Mouse (Mus musculus) limb, embryonic 13.5 days (tissue): ENCODE measurements around the gene Zfp57. TPM values are rescaled to one million over a fixed set of nuclear protein-coding genes. Genes with fewer than 3 reads are reported as not detected.
"Not testable (repeated sequence)": the region's sequence is repeated elsewhere in the genome, so short reads cannot be mapped to it uniquely, and the experiment has no call there.

ENCODE experiments used
- ATAC-seq: fragments of 200-750 bp; cut with Nextera tagmentation; 2 replicates; pipeline ENCODE4 v1.8.0; 2017; ENCODE audit warnings: low read depth, moderate number of reproducible peaks, moderate TSS enrichment; ENCODE audit not compliant: low FRiP score
- H3K27ac ChIP-seq: fragments of 300-500 bp; sonication (generic); 2 replicates; pipeline ENCODE4 v1.5.1; 2015; ENCODE audit warnings: inconsistent platforms, mild to moderate bottlenecking, moderate library complexity
- H3K27me3 ChIP-seq: fragments of 300-500 bp; sonication (generic); 2 replicates; pipeline ENCODE4 v1.6.1; 2015; ENCODE audit warnings: mild to moderate bottlenecking, inconsistent platforms
- H3K36me3 ChIP-seq: fragments of 300-500 bp; sonication (generic); 2 replicates; pipeline ENCODE4 v1.6.1; 2015; ENCODE audit warnings: inconsistent platforms, mild to moderate bottlenecking, moderate library complexity
- H3K4me1 ChIP-seq: fragments of 300-500 bp; sonication (generic); 2 replicates; pipeline ENCODE4 v1.6.1; 2015; ENCODE audit warnings: inconsistent platforms
- H3K4me2 ChIP-seq: fragments of 300-500 bp; sonication (generic); replicated peaks from 2 replicates; pipeline ENCODE4 v1.6.1; 2015; ENCODE audit warnings: inconsistent platforms, mild to moderate bottlenecking, moderate library complexity
- H3K4me3 ChIP-seq: fragments of 300-500 bp; sonication (generic); 2 replicates; pipeline ENCODE4 v1.5.1; 2015; ENCODE audit warnings: moderate library complexity, mild to moderate bottlenecking, inconsistent platforms
- H3K9ac ChIP-seq: fragments of 300-500 bp; sonication (generic); 2 replicates; pipeline ENCODE4 v1.6.1; 2015; ENCODE audit warnings: mild to moderate bottlenecking, inconsistent platforms
- H3K9me3 ChIP-seq: fragments of 300-500 bp; sonication (generic); 2 replicates; pipeline ENCODE4 v1.6.1; 2016; ENCODE audit warnings: inconsistent platforms
- WGBS: fragments of 180-500 bp; shearing (Covaris S2); methylation state at CpG from one replicate; pipeline ENCODE4 v1.1.7; 2015; 5-methylcytosine and 5-hydroxymethylcytosine counted together
- polyA plus RNA-seq: library from polyadenylated mRNA; unstranded; fragments of >200 nt; fragmentation: Nextera tagmentation; extraction: Ambion mirVana; gene quantifications from 2 replicates; pipeline ENCODE4 v1.2.1, GENCODE M21; 2015

The Zfp57 gene
- polyA plus RNA-seq, 1 experiment from 2014 or later: 138 TPM

- H3K9ac ChIP-seq: no peak within 1 kb of the TSS
- H3K4me1 ChIP-seq: peaks cover 26% of the 10 kb centered on the region
- ATAC-seq: peak; percentile 19; the same call in 1 of the 2 replicates
These were observed 19.6 kb upstream of the Zfp57 start, which contains the start of gene 2410137M14Rik for GRCm38 (mm10) chr17:36981221-36981813. 2410137M14Rik (minus strand) TSS chr17:36981237.

GRCm38 (mm10) chr17:36981845-36982244, 19.1 kb upstream of the Zfp57 start:
- Histone ChIP-seq H3K4me2 (peak overlapping the region; percentile 50), H3K36me3 (no peaks in the 10 kb centered on the region), H3K27me3 (peaks cover 12% of the 10 kb centered on the region), H3K27ac (no peak overlapping the region), H3K4me3 (0 out of 2 replicates have a peak overlapping the region, but pooled peaks have one; percentile 4), H3K4me1 (peaks cover 26% of the 10 kb centered on the region), H3K9me3 (no peaks in the 10 kb centered on the region), H3K9ac (no peak overlapping the region)
- 3% methylated on average over 4 of the region's 4 CpGs for WGBS
- ATAC-seq: peak; percentile 15; the same call in 1 of the 2 replicates

More at GRCm38 (mm10) chr17:36981221-36981813, 19.6 kb upstream of the Zfp57 start, which contains the start of gene 2410137M14Rik:
- Histone ChIP-seq H3K4me2 (peak within 1 kb of the TSS; percentile 50), H3K36me3 (no peaks in the 10 kb centered on the region), H3K27ac (no peak within 1 kb of the TSS), H3K4me3 (0 out of 2 replicates have a peak within 1 kb of the TSS, but pooled peaks have one; percentile 4), H3K27me3 (peaks cover 6% of the 10 kb centered on the region), H3K9me3 (no peaks in the 10 kb centered on the region)
- WGBS: 13% methylated on average over 18 of the region's 18 CpGs

GRCm38 (mm10) chr17:36982253-36983155, 18.5 kb upstream of the Zfp57 start:
- Histone ChIP-seq H3K9me3 (no peaks in the 10 kb centered on the region), H3K27ac (no peak overlapping the region), H3K27me3 (peaks cover 18% of the 10 kb centered on the region), H3K4me2 (no peak overlapping the region), H3K4me1 (peaks cover 26% of the 10 kb centered on the region), H3K9ac (no peak overlapping the region), H3K36me3 (no peaks in the 10 kb centered on the region), H3K4me3 (no peak overlapping the region)
- no peak for ATAC-seq
- WGBS: 29% methylated on average over 5 of the region's 5 CpGs

DNA sequence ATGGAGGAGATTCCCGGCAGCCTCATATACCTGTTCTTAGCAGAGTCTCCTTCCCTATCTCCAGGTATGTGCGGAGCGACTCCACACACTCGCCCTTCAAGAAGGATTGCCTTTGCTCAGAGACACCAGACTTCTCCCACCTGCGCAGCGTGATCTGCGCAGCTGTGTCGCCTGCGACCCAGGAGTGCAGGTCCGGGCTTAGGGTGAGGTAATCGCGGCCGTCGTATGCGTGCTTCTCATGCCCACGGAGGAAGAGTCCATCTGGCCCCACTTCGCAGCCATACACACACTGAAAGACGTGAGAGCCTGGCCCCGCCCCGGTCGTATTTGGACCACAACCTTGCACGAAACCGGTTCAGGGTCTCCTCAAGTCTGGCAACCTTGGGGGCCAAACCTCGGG, 12.5 kb upstream of the Zfp57 start:
- Histone ChIP-seq H3K27me3 (peaks cover 37% of the 10 kb centered on the region), H3K4me3 (peak overlapping the region; percentile 25), H3K9me3 (no peaks in the 10 kb centered on the region), H3K36me3 (no peaks in the 10 kb centered on the region), H3K9ac (no peak overlapping the region; the same call in 1 of the 2 replicates), H3K4me1 (0 out of 2 replicates have a peak, but pooled peaks cover 7% of the 10 kb centered on the region), H3K4me2 (peak overlapping the region; percentile 49), H3K27ac (no peak overlapping the region)
- no peak for ATAC-seq
- WGBS: 5% methylated on average over 24 of the region's 24 CpGs

- H3K4me1 ChIP-seq: 0 out of 2 replicates have a peak, but pooled peaks cover 7% of the 10 kb centered on the region
- peak within 1 kb of the TSS; percentile 49 for H3K4me2 ChIP-seq
- H3K9ac ChIP-seq: no peak within 1 kb of the TSS; the same call in 1 of the 2 replicates
- no peak for ATAC-seq
- H3K36me3 ChIP-seq: no peaks in the 10 kb centered on the region
- WGBS: 27% methylated on average over 5 of the region's 5 CpGs
- no peaks in the 10 kb centered on the region for H3K9me3 ChIP-seq
- peak within 1 kb of the TSS; percentile 25 for H3K4me3 ChIP-seq
- H3K27ac ChIP-seq: no peak within 1 kb of the TSS
- peaks cover 37% of the 10 kb centered on the region for H3K27me3 ChIP-seq
These were observed 11.5 kb upstream of the Zfp57 start, which contains the start of gene H2-M5 for GRCm38 (mm10) chr17:36989437-36989836. H2-M5 (minus strand) TSS chr17:36989537.

GRCm38 (mm10) chr17:36990630-36991029, 10.3 kb upstream of the Zfp57 start:
- H3K36me3 ChIP-seq, ATAC-seq, H3K4me3 ChIP-seq, H3K4me2 ChIP-seq, H3K4me1 ChIP-seq, H3K9ac ChIP-seq, H3K27ac ChIP-seq, H3K9me3 ChIP-seq: not testable (repeated sequence)
- H3K27me3 ChIP-seq: peaks cover 37% of the 10 kb centered on the region
- WGBS: 88% methylated on average over 6 of the region's 6 CpGs

DNA sequence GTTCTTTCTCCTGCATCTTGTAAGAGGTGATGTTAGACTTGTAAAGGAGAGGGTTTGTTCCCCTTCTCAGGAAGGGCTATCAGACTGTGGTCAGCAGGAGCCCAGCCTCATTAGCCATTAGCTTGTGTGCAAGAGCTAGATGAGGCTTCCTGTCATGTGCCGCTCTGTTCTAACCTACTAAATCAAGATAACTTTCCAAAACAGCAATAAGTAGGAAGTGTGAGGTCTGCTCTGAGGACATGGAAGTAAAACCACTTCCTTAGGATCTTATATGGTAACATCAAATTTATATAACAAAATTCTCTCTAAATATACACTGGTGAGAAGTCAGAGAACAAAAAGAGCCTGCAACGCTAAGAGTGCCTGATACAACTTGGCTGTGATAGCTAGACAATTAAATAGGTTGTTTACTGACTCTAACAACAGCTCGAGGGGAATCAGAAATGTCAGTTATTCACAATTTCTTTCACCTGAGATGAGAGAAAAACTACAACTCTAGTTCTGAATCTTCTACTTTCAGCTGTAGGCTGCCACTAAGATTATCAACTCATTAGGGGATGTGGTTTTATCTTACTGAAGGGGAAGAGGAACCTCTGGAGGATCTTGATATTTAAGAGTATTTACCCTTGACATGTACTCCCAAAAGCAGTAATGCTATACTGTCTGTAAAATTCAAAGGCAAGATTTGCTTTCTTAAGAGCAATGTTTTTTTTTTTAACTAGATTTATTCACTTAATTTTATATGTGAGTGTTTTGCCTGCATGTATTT, 8.4 kb upstream of the Zfp57 start:
- H3K4me1 ChIP-seq: 0 out of 2 replicates have a peak, but pooled peaks cover 7% of the 10 kb centered on the region
- H3K4me2 ChIP-seq: no peak overlapping the region
- H3K27me3 ChIP-seq: peaks cover 25% of the 10 kb centered on the region
- H3K36me3 ChIP-seq: no peaks in the 10 kb centered on the region
- WGBS: 58% methylated on average over 3 of the region's 3 CpGs
- H3K4me3 ChIP-seq: no peak overlapping the region
- no peak overlapping the region for H3K9ac ChIP-seq
- no peaks in the 10 kb centered on the region for H3K9me3 ChIP-seq
- no peak overlapping the region for H3K27ac ChIP-seq
- ATAC-seq: no peak

DNA sequence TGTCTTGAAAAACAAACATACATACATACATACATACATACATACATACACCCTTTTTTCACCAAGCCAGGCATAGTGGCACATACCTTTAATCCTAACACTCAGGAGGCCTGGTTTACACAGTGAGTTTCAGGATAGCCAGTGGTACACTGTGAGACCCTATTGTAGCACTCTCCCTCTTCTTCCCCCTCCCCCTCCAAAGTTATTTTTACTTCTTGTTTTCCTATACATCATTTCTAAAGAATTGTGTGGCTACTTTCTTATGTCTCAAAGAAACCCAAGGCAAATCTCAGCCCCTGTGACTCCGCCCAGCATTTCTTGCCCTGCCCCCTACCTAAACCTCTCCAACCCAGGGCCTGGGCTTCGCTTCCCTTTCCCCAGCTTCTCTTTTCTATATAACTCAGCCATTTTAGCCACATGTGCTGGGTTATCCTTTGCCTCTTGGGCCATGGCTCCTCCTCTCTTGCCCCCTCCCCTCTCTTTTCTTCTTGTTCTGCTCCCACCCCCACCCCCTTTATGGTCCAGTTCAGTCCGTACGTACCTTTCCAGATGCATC, 7.1 kb upstream of the Zfp57 start:
- H3K27ac ChIP-seq: no peak overlapping the region
- H3K27me3 ChIP-seq: peaks cover 12% of the 10 kb centered on the region
- no peak for ATAC-seq
- 82% methylated on average over 4 of the region's 4 CpGs for WGBS
- no peak overlapping the region for H3K4me3 ChIP-seq
- H3K4me2 ChIP-seq: no peak overlapping the region
- H3K9ac ChIP-seq: no peak overlapping the region
- 0 out of 2 replicates have a peak, but pooled peaks cover under 1% of the 10 kb centered on the region for H3K4me1 ChIP-seq
- H3K36me3 ChIP-seq: no peaks in the 10 kb centered on the region
- H3K9me3 ChIP-seq: no peaks in the 10 kb centered on the region

GRCm38 (mm10) chr17:36994528-36994927, 6.4 kb upstream of the Zfp57 start:
- WGBS: 78% methylated on average over 2 of the region's 2 CpGs
- H3K27me3 ChIP-seq: peaks cover 5% of the 10 kb centered on the region
- no peaks in the 10 kb centered on the region for H3K36me3 ChIP-seq
- H3K4me3 ChIP-seq: no peak overlapping the region
- no peak overlapping the region for H3K9ac ChIP-seq
- H3K9me3 ChIP-seq: no peaks in the 10 kb centered on the region
- H3K4me1 ChIP-seq: no peaks in the 10 kb centered on the region
- H3K4me2 ChIP-seq: no peak overlapping the region
- H3K27ac ChIP-seq: no peak overlapping the region
- no peak for ATAC-seq

DNA sequence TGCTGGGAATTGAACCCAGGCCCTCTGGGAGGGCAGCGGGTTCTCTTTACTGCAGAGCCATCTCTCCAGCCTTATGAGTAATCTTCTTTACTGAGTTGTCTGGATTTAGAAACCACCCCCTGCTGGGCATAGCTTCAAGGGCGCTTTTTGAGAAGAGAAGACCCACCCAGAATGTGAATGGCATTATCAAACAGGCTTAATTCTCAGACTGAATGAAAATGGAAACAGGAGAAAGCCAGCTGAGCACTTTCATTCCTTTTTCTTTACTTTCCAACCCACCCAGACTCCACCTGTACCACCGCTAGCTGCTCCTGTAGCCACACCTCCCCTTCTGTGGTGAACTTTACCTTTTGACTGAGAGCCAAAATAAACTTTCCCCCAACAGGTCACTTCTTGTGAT, 5.5 kb upstream of the Zfp57 start:
- no peak overlapping the region for H3K9ac ChIP-seq
- H3K4me3 ChIP-seq: no peak overlapping the region
- H3K27me3 ChIP-seq: no peaks in the 10 kb centered on the region
- H3K36me3 ChIP-seq: no peaks in the 10 kb centered on the region
- H3K4me1 ChIP-seq: no peaks in the 10 kb centered on the region
- no peak overlapping the region for H3K27ac ChIP-seq
- 69% methylated on average over 3 of the region's 3 CpGs for WGBS
- no peaks in the 10 kb centered on the region for H3K9me3 ChIP-seq
- no peak for ATAC-seq
- no peak overlapping the region for H3K4me2 ChIP-seq

- 0 out of 2 replicates have a peak, but pooled peaks have one; percentile 28 for ATAC-seq
- WGBS: 28% methylated on average over 7 of the region's 7 CpGs
- Histone ChIP-seq H3K4me3 (no peak overlapping the region), H3K36me3 (no peaks in the 10 kb centered on the region), H3K27ac (no peak overlapping the region), H3K4me1 (peaks cover 3% of the 10 kb centered on the region; the same call in 1 of the 2 replicates), H3K27me3 (no peaks in the 10 kb centered on the region), H3K9ac (no peak overlapping the region), H3K4me2 (no peak overlapping the region), H3K9me3 (no peaks in the 10 kb centered on the region)
These were observed 3.8 kb upstream of the Zfp57 start for GRCm38 (mm10) chr17:36997033-36997735.
